Mouse (Mus musculus) kidney, adult 10 weeks (tissue): ENCODE data around the gene Gm13271. TPM values are rescaled to one million over a fixed set of nuclear protein-coding genes. Genes with fewer than 3 reads are reported as not detected.

Experiments used
- polyA plus RNA-seq: library from polyadenylated mRNA; stranded (reverse); fragments of 350-450 nt; fragmentation: Illumina TruSeq; extraction: RNeasy Lipid Tissue Mini Kit (QIAGEN cat#74804); gene quantifications from one replicate; pipeline ENCODE4 v1.2.3, GENCODE M21; 2014; ENCODE audit warnings: low read depth, low replicate concordance

Gene Gm13271
- polyA plus RNA-seq: not detected

GRCm38 (mm10) chr4:88754818-88755340, at the start of gene Gm13271:
Gene Gm13271 (plus strand): TSS chr4:88754868.

GRCm38 (mm10) chr4:88721791-88722721, 32.6 kb upstream of the Gm13271 start, which contains the start of the genes Gm26566 and Klhl9:
Gene Gm26566 (plus strand): TSS chr4:88721805.
Gene Klhl9 (minus strand): TSS chr4:88722465.

GRCm38 (mm10) chr4:88759610-88760268, 5.1 kb downstream of the Gm13271 start, which contains the start of gene Gm13283:
Gene Gm13283 (plus strand): TSS chr4:88760119.

GRCm38 (mm10) chr4:88773534-88773933, 18.9 kb downstream of the Gm13271 start, which contains the start of gene Gm13290:
Gene Gm13290 (plus strand): TSS chr4:88773834.

GRCm38 (mm10) chr4:88776622-88777021, 22.0 kb downstream of the Gm13271 start, which contains the start of gene Gm13289:
Gene Gm13289 (plus strand): TSS chr4:88776922.

GRCm38 (mm10) chr4:88779550-88779949, 24.9 kb downstream of the Gm13271 start, which contains the start of gene Gm13272:
Gene Gm13272 (plus strand): TSS chr4:88779850.

GRCm38 (mm10) chr4:88781831-88782230, 27.2 kb downstream of the Gm13271 start, which contains the start of gene Ifnz:
Gene Ifnz (plus strand): TSS chr4:88782131.

GRCm38 (mm10) chr4:88785409-88785808, 30.7 kb downstream of the Gm13271 start, which contains the start of gene Gm13276:
Gene Gm13276 (plus strand): TSS chr4:88785709.

GRCm38 (mm10) chr4:88788402-88788801, 33.7 kb downstream of the Gm13271 start, which contains the start of gene Gm13277:
Gene Gm13277 (plus strand): TSS chr4:88788632.

GRCm38 (mm10) chr4:88791250-88791649, 36.6 kb downstream of the Gm13271 start, which contains the start of gene Gm13278:
Gene Gm13278 (plus strand): TSS chr4:88791550.

GRCm38 (mm10) chr4:88793936-88794675, 39.4 kb downstream of the Gm13271 start, which contains the start of gene Gm13275:
Gene Gm13275 (plus strand): TSS chr4:88794487.

GRCm38 (mm10) chr4:88797097-88797496, 42.4 kb downstream of the Gm13271 start, which contains the start of gene Gm13279:
Gene Gm13279 (plus strand): TSS chr4:88797397.

GRCm38 (mm10) chr4:88799365-88799764, 44.7 kb downstream of the Gm13271 start, which contains the start of gene Gm13285:
Gene Gm13285 (plus strand): TSS chr4:88799665.

GRCm38 (mm10) chr4:88802954-88803353, 48.3 kb downstream of the Gm13271 start, which contains the start of gene Gm13287:
Gene Gm13287 (plus strand): TSS chr4:88803254.

Other genes with a start within 250 kb of the Gm13271 start
- gene Ifnb1, start 232.1 kb upstream of the Gm13271 start, polyA plus RNA-seq: not detected
- not detected for gene Ifna15, start 196.6 kb upstream of the Gm13271 start, polyA plus RNA-seq
- not detected for gene Ifna14, start 183.1 kb upstream of the Gm13271 start, polyA plus RNA-seq
- gene Ifna9, start 162.5 kb upstream of the Gm13271 start, polyA plus RNA-seq: not detected
- not detected for gene Ifna12, start 151.5 kb upstream of the Gm13271 start, polyA plus RNA-seq
- not detected for gene C87499, start 120.5 kb upstream of the Gm13271 start, polyA plus RNA-seq
- not detected for gene Ifna13, start 110.4 kb upstream of the Gm13271 start, polyA plus RNA-seq
- not detected for gene Ifna16, start 77.9 kb upstream of the Gm13271 start, polyA plus RNA-seq
- not detected for gene Ifna2, start 71.0 kb upstream of the Gm13271 start, polyA plus RNA-seq
- gene Ifnab, start 63.5 kb upstream of the Gm13271 start, polyA plus RNA-seq: not detected
- not detected for gene Gm26566, start 33.1 kb upstream of the Gm13271 start, polyA plus RNA-seq
- gene Klhl9, start 32.4 kb upstream of the Gm13271 start, polyA plus RNA-seq: 132 TPM
- not detected for gene Gm13283, start 5.3 kb downstream of the Gm13271 start, polyA plus RNA-seq
- not detected for gene Gm13290, start 19.0 kb downstream of the Gm13271 start, polyA plus RNA-seq
- not detected for gene Gm13289, start 22.1 kb downstream of the Gm13271 start, polyA plus RNA-seq
- gene Gm13272, start 25.0 kb downstream of the Gm13271 start, polyA plus RNA-seq: not detected
- gene Ifnz, start 27.3 kb downstream of the Gm13271 start, polyA plus RNA-seq: not detected
- gene Gm13276, start 30.8 kb downstream of the Gm13271 start, polyA plus RNA-seq: not detected
- not detected for gene Gm13277, start 33.8 kb downstream of the Gm13271 start, polyA plus RNA-seq
- gene Gm13278, start 36.7 kb downstream of the Gm13271 start, polyA plus RNA-seq: not detected
- gene Gm13275, start 39.6 kb downstream of the Gm13271 start, polyA plus RNA-seq: not detected
- not detected for gene Gm13279, start 42.5 kb downstream of the Gm13271 start, polyA plus RNA-seq
- not detected for gene Gm13285, start 44.8 kb downstream of the Gm13271 start, polyA plus RNA-seq
- gene Gm13287, start 48.4 kb downstream of the Gm13271 start, polyA plus RNA-seq: not detected
- not detected for gene Gm13288, start 50.7 kb downstream of the Gm13271 start, polyA plus RNA-seq
- gene Ifna7, start 61.4 kb downstream of the Gm13271 start, polyA plus RNA-seq: not detected
- gene Ifna11, start 65.1 kb downstream of the Gm13271 start, polyA plus RNA-seq: not detected
- gene Ifna6, start 72.5 kb downstream of the Gm13271 start, polyA plus RNA-seq: not detected
- not detected for gene Ifna5, start 80.7 kb downstream of the Gm13271 start, polyA plus RNA-seq
- gene Ifna4, start 87.0 kb downstream of the Gm13271 start, polyA plus RNA-seq: not detected
- gene Ifna1, start 95.2 kb downstream of the Gm13271 start, polyA plus RNA-seq: not detected
- not detected for gene Ifne, start 125.3 kb downstream of the Gm13271 start, polyA plus RNA-seq